Mouse (Mus musculus) lung, postnatal 10 days (tissue): ENCODE measurements around the gene Tfap2c.

Experiments
- DNase-seq: peaks from one replicate; pipeline ENCODE4 v3.0.0; 2021

The Tfap2c gene

GRCm38 (mm10) chr2:172551872-172552271 lies 2.5 kb downstream of the Tfap2c start:
- no peak for DNase-seq

GRCm38 (mm10) chr2:172552666-172553065 lies 3.3 kb downstream of the Tfap2c start:
- no peak for DNase-seq

GRCm38 (mm10) chr2:172554211-172554610 lies 4.8 kb downstream of the Tfap2c start:
- no peak for DNase-seq

- DNase-seq: no peak
Measured at GRCm38 (mm10) chr2:172558674-172559468, 9.5 kb downstream of the Tfap2c start.

- no peak for DNase-seq
Measured at GRCm38 (mm10) chr2:172561016-172561415, 11.6 kb downstream of the Tfap2c start.

GRCm38 (mm10) chr2:172567835-172568234 lies 18.4 kb downstream of the Tfap2c start:
- DNase-seq: no peak

- no peak for DNase-seq
Measured at GRCm38 (mm10) chr2:172568466-172568865, 19.1 kb downstream of the Tfap2c start.

- no peak for DNase-seq
Measured at GRCm38 (mm10) chr2:172577196-172577766, 27.9 kb downstream of the Tfap2c start.

GRCm38 (mm10) chr2:172579221-172579620 lies 29.8 kb downstream of the Tfap2c start:
- DNase-seq: no peak

- no peak for DNase-seq
Measured at GRCm38 (mm10) chr2:172580536-172581265, 31.3 kb downstream of the Tfap2c start.

- DNase-seq: no peak
Measured at GRCm38 (mm10) chr2:172583312-172583711, 33.9 kb downstream of the Tfap2c start.

GRCm38 (mm10) chr2:172585329-172585728 lies 35.9 kb downstream of the Tfap2c start:
- DNase-seq: no peak

- DNase-seq: no peak
Measured at GRCm38 (mm10) chr2:172589048-172589447, 39.7 kb downstream of the Tfap2c start.

GRCm38 (mm10) chr2:172590839-172591238 lies 41.4 kb downstream of the Tfap2c start:
- no peak for DNase-seq

GRCm38 (mm10) chr2:172594326-172594725 lies 44.9 kb downstream of the Tfap2c start:
- no peak for DNase-seq

GRCm38 (mm10) chr2:172597056-172597455 lies 47.7 kb downstream of the Tfap2c start:
- no peak for DNase-seq

GRCm38 (mm10) chr2:172597881-172598280 lies 48.5 kb downstream of the Tfap2c start:
- no peak for DNase-seq

GRCm38 (mm10) chr2:172604625-172605024 lies 55.2 kb downstream of the Tfap2c start:
- no peak for DNase-seq

GRCm38 (mm10) chr2:172605642-172606041 lies 56.2 kb downstream of the Tfap2c start:
- no peak for DNase-seq

GRCm38 (mm10) chr2:172607710-172608109 lies 58.3 kb downstream of the Tfap2c start:
- DNase-seq: no peak
